Mouse (Mus musculus): Measurements from ENCODE around the gene Cd177.
"Not testable (repeated sequence)": the region's sequence is repeated elsewhere in the genome, so short reads cannot be mapped to it uniquely, and the experiment has no call there.

Cd177 gene

GRCm38 (mm10) chr7:24760211-24760610 is at the start of gene Cd177:
Gene Cd177 (minus strand): TSS chr7:24760311.
- DNase-seq (ENCODE audit: low read depth, low spot score): no peak

GRCm38 (mm10) chr7:24809041-24809440 is 48.9 kb upstream of the Cd177 start:
- no peak for DNase-seq (ENCODE audit: low read depth, low spot score)

GRCm38 (mm10) chr7:24804826-24805225 is 44.7 kb upstream of the Cd177 start:
- no peak for DNase-seq (ENCODE audit: low read depth, low spot score)

GRCm38 (mm10) chr7:24802149-24802767 is 42.1 kb upstream of the Cd177 start:
- no peak for DNase-seq (ENCODE audit: low read depth, low spot score)

- DNase-seq (ENCODE audit: low read depth, low spot score): no peak
These were observed 37.8 kb upstream of the Cd177 start for GRCm38 (mm10) chr7:24797918-24798317.

GRCm38 (mm10) chr7:24776918-24777317 is 16.8 kb upstream of the Cd177 start, which contains the start of gene Ceacam10:
Gene Ceacam10 (plus strand): TSS chr7:24777206.
- not testable (repeated sequence) for DNase-seq (ENCODE audit: low read depth, low spot score)

- no peak for DNase-seq (ENCODE audit: low read depth, low spot score)
These were observed 16.0 kb upstream of the Cd177 start for GRCm38 (mm10) chr7:24776145-24776544.

- DNase-seq (ENCODE audit: low read depth, low spot score): no peak
These were observed 13.9 kb upstream of the Cd177 start for GRCm38 (mm10) chr7:24773942-24774535.

GRCm38 (mm10) chr7:24771361-24771760 is 11.2 kb upstream of the Cd177 start:
- no peak for DNase-seq (ENCODE audit: low read depth, low spot score)

- peak; percentile 58 for DNase-seq (ENCODE audit: low read depth, low spot score)
These were observed 2.5 kb upstream of the Cd177 start for GRCm38 (mm10) chr7:24762574-24762973.

GRCm38 (mm10) chr7:24761161-24761560 is 1.1 kb upstream of the Cd177 start:
- no peak for DNase-seq (ENCODE audit: low read depth, low spot score)

- DNase-seq (ENCODE audit: low read depth, low spot score): peak; percentile 56
These were observed 1.6 kb downstream of the Cd177 start for GRCm38 (mm10) chr7:24758520-24758919.

- no peak for DNase-seq (ENCODE audit: low read depth, low spot score)
These were observed 6.6 kb downstream of the Cd177 start for GRCm38 (mm10) chr7:24753476-24753875.

- DNase-seq (ENCODE audit: low read depth, low spot score): no peak
These were observed 8.5 kb downstream of the Cd177 start for GRCm38 (mm10) chr7:24751610-24752009.

- no peak for DNase-seq (ENCODE audit: low read depth, low spot score)
These were observed 9.4 kb downstream of the Cd177 start for GRCm38 (mm10) chr7:24750695-24751094.

- DNase-seq (ENCODE audit: low read depth, low spot score): peak; percentile 43
These were observed 24.0 kb downstream of the Cd177 start for GRCm38 (mm10) chr7:24735970-24736670.

GRCm38 (mm10) chr7:24726808-24727207 is 33.3 kb downstream of the Cd177 start, which contains the start of gene Gm4763:
Gene Gm4763 (minus strand): TSS chr7:24726908.
- not testable (repeated sequence) for DNase-seq (ENCODE audit: low read depth, low spot score)

GRCm38 (mm10) chr7:24715039-24715438 is 45.1 kb downstream of the Cd177 start:
- DNase-seq (ENCODE audit: low read depth, low spot score): no peak

GRCm38 (mm10) chr7:24708832-24709292 is 51.2 kb downstream of the Cd177 start, which contains the start of gene BC049730:
Gene BC049730 (plus strand): TSS chr7:24709242.
- DNase-seq (ENCODE audit: low read depth, low spot score): no peak

- DNase-seq (ENCODE audit: low read depth, low spot score): not testable (repeated sequence)
These were observed 57.3 kb downstream of the Cd177 start for GRCm38 (mm10) chr7:24702841-24703240.

GRCm38 (mm10) chr7:24697891-24698290 is 62.2 kb downstream of the Cd177 start:
- not testable (repeated sequence) for DNase-seq (ENCODE audit: low read depth, low spot score)
